Mouse (Mus musculus): ENCODE results near the gene Cmtm4. TPM values are rescaled to one million over a fixed set of nuclear protein-coding genes. Genes with fewer than 3 reads are reported as not detected.

Gene Cmtm4
- polyA plus RNA-seq, 1 experiment from 2014 or later = 1.8 TPM

DNA sequence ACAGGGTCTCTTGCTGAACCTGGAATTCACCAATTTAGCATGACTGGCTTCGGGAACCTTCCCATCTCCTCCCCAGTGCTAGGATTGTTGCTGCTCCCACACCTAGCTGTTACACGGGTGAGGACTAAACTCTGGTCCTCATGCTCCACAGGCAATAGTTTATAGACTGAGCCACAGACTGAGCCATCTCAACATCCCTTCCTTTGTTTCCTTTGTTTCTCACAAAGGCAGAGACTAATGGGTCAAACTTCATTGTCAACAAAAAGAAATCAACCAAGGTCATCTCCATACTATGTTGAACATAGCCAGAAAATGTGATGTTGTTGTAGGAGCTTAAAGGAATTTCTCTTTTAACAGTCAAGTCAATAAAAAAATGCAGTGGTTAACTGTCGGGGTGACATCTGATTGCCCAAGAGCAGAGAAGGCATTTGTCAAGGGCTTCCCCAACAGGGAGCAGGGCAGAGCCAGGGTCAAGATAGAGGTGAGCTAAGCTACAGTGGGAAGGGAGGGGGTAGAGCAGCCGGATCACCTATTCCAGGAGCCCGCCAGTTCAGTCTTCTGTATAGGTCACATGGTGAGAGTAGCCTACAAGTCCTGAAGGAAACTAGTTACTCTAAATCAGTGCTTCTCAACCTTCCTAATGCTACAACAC, 37.7 kb upstream of the Cmtm4 start:
- Histone ChIP-seq H3K27me3 (no peaks in the 10 kb centered on the region), H3K4me2 (replicated peaks) (no peak overlapping the region), H3K4me1 (replicated peaks) (peaks cover 22% of the 10 kb centered on the region), H3K9me3 (no peaks in the 10 kb centered on the region), H3K27ac (no peak overlapping the region), H3K4me3 (replicated peaks) (no peak overlapping the region), H3K9ac (replicated peaks) (no peak overlapping the region), H3K36me3 (peaks cover 95% of the 10 kb centered on the region)
- 96% methylated on average over 5 of the region's 5 CpGs for WGBS
- ATAC-seq = no peak

- H3K36me3 ChIP-seq = peaks cover 98% of the 10 kb centered on the region
- 98% methylated on average over 6 of the region's 6 CpGs for WGBS
Measured at GRCm38 (mm10) chr8:104432656-104433055, 37.0 kb upstream of the Cmtm4 start.

DNA sequence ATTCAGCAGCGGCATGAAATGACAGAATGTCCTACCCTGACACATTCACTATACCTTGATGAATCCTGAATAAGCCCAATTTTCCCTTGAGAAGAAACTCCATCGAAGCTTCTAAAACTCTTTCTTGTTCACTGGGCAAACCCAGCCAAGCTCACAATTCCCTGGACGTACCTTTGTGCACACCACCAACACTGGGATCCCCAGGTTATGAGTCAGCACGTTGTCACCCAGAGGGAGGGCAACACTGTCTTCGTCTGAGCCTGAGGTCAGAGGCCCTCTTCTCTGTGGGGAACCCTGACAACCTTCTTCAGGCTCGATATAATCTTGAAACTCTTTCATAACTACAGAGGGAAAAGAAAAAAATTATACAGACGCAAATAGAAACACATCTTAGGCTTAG, 34.6 kb upstream of the Cmtm4 start:
- peaks cover 9% of the 10 kb centered on the region for H3K4me1 ChIP-seq (replicated peaks)
- 92% methylated on average over 7 of the region's 7 CpGs for WGBS
- H3K9me3 ChIP-seq = no peaks in the 10 kb centered on the region
- H3K36me3 ChIP-seq = peaks cover 98% of the 10 kb centered on the region
- H3K9ac ChIP-seq (replicated peaks) = no peak overlapping the region
- no peak for ATAC-seq
- H3K4me2 ChIP-seq (replicated peaks) = no peak overlapping the region
- H3K27ac ChIP-seq = no peak overlapping the region
- no peak overlapping the region for H3K4me3 ChIP-seq (replicated peaks)
- no peaks in the 10 kb centered on the region for H3K27me3 ChIP-seq

More at GRCm38 (mm10) chr8:104432656-104433055, 37.0 kb upstream of the Cmtm4 start:
- peaks cover 22% of the 10 kb centered on the region for H3K4me1 ChIP-seq (replicated peaks)
- ATAC-seq = no peak
- no peak overlapping the region for H3K27ac ChIP-seq
- H3K4me3 ChIP-seq (replicated peaks) = no peak overlapping the region
- no peak overlapping the region for H3K4me2 ChIP-seq (replicated peaks)
- no peaks in the 10 kb centered on the region for H3K9me3 ChIP-seq
- no peak overlapping the region for H3K9ac ChIP-seq (replicated peaks)
- H3K27me3 ChIP-seq = no peaks in the 10 kb centered on the region

GRCm38 (mm10) chr8:104427703-104428102, 32.1 kb upstream of the Cmtm4 start:
- Histone ChIP-seq H3K4me2 (replicated peaks) (no peak overlapping the region), H3K27me3 (no peaks in the 10 kb centered on the region), H3K4me3 (replicated peaks) (no peak overlapping the region), H3K36me3 (peaks cover 98% of the 10 kb centered on the region), H3K9me3 (no peaks in the 10 kb centered on the region), H3K27ac (no peak overlapping the region), H3K4me1 (replicated peaks) (no peaks in the 10 kb centered on the region), H3K9ac (replicated peaks) (no peak overlapping the region)
- 92% methylated on average over 13 of the region's 13 CpGs for WGBS
- ATAC-seq = no peak

DNA sequence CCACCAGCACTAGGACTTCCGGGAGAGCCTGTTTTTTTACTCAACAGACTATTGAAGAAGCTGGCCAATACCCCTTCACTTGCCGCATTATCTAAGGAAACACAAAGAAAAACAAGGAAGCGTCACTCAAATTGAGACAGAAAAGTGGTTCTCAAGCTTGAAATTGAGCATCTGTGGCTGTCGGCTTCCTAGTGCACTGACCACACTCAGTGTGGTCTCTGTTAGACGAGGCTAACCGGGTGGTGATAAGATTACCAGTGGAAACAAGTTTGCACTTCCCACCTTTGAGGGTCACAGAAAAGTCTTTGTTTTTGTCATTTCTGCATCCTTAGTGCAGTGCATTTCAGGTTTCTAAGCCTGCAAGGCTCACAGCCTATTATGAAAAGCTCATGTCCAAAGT, 26.7 kb upstream of the Cmtm4 start:
- no peaks in the 10 kb centered on the region for H3K9me3 ChIP-seq
- H3K27ac ChIP-seq = no peak overlapping the region
- H3K4me2 ChIP-seq (replicated peaks) = no peak overlapping the region
- H3K4me3 ChIP-seq (replicated peaks) = no peak overlapping the region
- peaks cover 96% of the 10 kb centered on the region for H3K36me3 ChIP-seq
- no peak for ATAC-seq
- 90% methylated on average over 6 of the region's 6 CpGs for WGBS
- no peaks in the 10 kb centered on the region for H3K4me1 ChIP-seq (replicated peaks)
- no peak overlapping the region for H3K9ac ChIP-seq (replicated peaks)
- H3K27me3 ChIP-seq = no peaks in the 10 kb centered on the region

GRCm38 (mm10) chr8:104416022-104416421, 20.4 kb upstream of the Cmtm4 start:
- H3K9me3 ChIP-seq = no peaks in the 10 kb centered on the region
- H3K4me2 ChIP-seq (replicated peaks) = no peak overlapping the region
- H3K4me1 ChIP-seq (replicated peaks) = peaks cover 2% of the 10 kb centered on the region; the same call in 1 of the 2 replicates
- no peak overlapping the region for H3K9ac ChIP-seq (replicated peaks)
- peaks cover 45% of the 10 kb centered on the region for H3K36me3 ChIP-seq
- no peak for ATAC-seq
- H3K27me3 ChIP-seq = no peaks in the 10 kb centered on the region
- H3K4me3 ChIP-seq (replicated peaks) = no peak overlapping the region
- WGBS = 89% methylated on average over 6 of the region's 6 CpGs
- H3K27ac ChIP-seq = no peak overlapping the region

DNA sequence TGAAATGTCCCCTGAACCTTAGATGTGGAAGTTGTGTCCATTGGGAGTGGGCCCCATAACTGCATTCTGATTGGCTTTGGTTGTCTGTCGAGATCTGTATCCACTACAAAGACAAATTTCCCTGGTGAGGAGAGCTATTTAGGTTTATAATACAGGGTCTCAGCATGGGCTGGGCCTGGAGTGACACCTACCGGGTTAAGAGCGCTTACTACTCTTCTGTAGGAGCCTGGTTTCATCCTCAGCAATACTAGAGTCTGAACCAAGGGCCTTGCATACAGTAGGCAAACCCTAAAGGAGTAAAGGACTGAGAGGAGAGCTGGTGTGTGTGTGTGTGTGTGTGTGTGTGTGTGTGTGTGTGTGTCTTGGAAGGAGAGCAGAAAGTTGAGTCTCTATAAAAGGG, 18.6 kb upstream of the Cmtm4 start:
- Histone ChIP-seq H3K9ac (replicated peaks) (no peak overlapping the region), H3K9me3 (no peaks in the 10 kb centered on the region), H3K27ac (no peak overlapping the region), H3K27me3 (no peaks in the 10 kb centered on the region), H3K4me2 (replicated peaks) (no peak overlapping the region), H3K4me3 (replicated peaks) (no peak overlapping the region), H3K4me1 (replicated peaks) (peaks cover 7% of the 10 kb centered on the region; the same call in 1 of the 2 replicates), H3K36me3 (peaks cover 26% of the 10 kb centered on the region)
- 58% methylated on average over 3 of the region's 3 CpGs for WGBS
- ATAC-seq = peak; percentile 55

- Histone ChIP-seq H3K27me3 (no peaks in the 10 kb centered on the region), H3K4me1 (replicated peaks) (peaks cover 7% of the 10 kb centered on the region; the same call in 1 of the 2 replicates), H3K9ac (replicated peaks) (no peak overlapping the region), H3K4me2 (replicated peaks) (no peak overlapping the region), H3K4me3 (replicated peaks) (no peak overlapping the region), H3K9me3 (no peaks in the 10 kb centered on the region), H3K27ac (no peak overlapping the region), H3K36me3 (peaks cover 22% of the 10 kb centered on the region)
- 84% methylated on average over 4 of the region's 4 CpGs for WGBS
- ATAC-seq = peak; percentile 51
Measured at GRCm38 (mm10) chr8:104413770-104414169, 18.2 kb upstream of the Cmtm4 start.

DNA sequence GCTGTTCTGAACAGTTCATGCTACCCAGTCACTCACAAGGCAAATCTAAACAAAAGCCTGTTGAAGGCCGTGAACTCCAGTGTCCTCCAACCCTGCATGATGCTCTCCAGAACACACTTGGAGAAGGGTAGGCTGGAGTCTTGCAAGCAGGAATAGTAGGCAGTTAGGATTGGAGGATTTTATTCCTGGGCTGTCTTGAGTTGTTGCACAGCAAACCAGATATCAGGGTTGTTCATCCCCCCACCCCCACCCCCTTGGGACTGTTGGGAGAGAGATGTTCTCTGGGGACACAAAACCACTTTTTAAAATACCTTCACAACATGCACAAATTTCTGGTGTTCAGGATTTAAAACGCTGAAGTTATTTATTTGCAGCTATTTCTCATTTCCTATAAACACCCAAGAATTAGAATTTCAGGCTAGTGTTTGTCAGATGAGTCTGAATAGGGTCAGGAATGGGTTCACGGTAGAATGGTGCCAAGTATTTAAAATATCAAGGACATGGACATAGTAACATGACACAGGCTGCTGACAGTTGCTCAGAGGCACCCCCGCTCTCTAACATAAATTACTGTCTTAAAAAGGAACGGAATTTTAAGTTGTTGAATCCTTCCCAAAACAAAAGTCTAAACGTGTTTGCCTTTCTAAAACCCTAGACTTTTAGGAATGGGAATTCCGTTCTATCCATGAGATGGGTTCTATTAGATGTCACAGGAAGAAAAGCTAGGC, 17.4 kb upstream of the Cmtm4 start:
- Histone ChIP-seq H3K4me2 (replicated peaks) (no peak overlapping the region), H3K27ac (no peak overlapping the region), H3K9ac (replicated peaks) (no peak overlapping the region), H3K9me3 (no peaks in the 10 kb centered on the region), H3K27me3 (no peaks in the 10 kb centered on the region), H3K36me3 (peaks cover 16% of the 10 kb centered on the region), H3K4me1 (replicated peaks) (peaks cover 7% of the 10 kb centered on the region; the same call in 1 of the 2 replicates), H3K4me3 (replicated peaks) (no peak overlapping the region)
- 85% methylated on average over 7 of the region's 7 CpGs for WGBS
- ATAC-seq = no peak

- H3K27ac ChIP-seq = no peak overlapping the region
Measured at GRCm38 (mm10) chr8:104411972-104412371, 16.4 kb upstream of the Cmtm4 start.

DNA sequence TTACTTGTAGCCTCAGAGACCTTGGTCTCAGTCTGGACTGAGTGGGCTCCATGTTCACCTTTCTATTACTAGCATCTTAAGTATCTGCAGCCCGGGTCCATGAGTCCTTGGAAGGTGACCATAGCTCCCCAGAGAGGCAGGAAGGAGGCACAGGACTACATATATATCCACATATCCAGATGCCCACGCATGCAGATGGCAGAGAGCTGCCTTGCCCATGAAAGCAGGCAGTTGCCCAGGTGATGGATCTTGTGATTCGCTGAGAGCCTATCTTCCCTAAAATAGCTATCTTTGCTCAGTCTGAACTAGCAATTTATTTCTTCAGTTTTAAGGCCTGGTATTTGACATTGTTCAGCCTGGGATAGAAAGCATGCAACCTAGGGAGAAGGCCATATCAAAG, 15.9 kb upstream of the Cmtm4 start:
- H3K36me3 ChIP-seq = peaks cover 5% of the 10 kb centered on the region; the same call in 1 of the 2 replicates
- no peak overlapping the region for H3K4me3 ChIP-seq (replicated peaks)

More at GRCm38 (mm10) chr8:104411972-104412371, 16.4 kb upstream of the Cmtm4 start:
- Histone ChIP-seq H3K27me3 (no peaks in the 10 kb centered on the region), H3K9ac (replicated peaks) (no peak overlapping the region), H3K4me2 (replicated peaks) (no peak overlapping the region), H3K36me3 (peaks cover 6% of the 10 kb centered on the region), H3K4me3 (replicated peaks) (no peak overlapping the region), H3K9me3 (no peaks in the 10 kb centered on the region), H3K4me1 (replicated peaks) (peaks cover 7% of the 10 kb centered on the region; the same call in 1 of the 2 replicates)
- ATAC-seq = no peak
- WGBS = 88% methylated on average over 3 of the region's 3 CpGs

DNA sequence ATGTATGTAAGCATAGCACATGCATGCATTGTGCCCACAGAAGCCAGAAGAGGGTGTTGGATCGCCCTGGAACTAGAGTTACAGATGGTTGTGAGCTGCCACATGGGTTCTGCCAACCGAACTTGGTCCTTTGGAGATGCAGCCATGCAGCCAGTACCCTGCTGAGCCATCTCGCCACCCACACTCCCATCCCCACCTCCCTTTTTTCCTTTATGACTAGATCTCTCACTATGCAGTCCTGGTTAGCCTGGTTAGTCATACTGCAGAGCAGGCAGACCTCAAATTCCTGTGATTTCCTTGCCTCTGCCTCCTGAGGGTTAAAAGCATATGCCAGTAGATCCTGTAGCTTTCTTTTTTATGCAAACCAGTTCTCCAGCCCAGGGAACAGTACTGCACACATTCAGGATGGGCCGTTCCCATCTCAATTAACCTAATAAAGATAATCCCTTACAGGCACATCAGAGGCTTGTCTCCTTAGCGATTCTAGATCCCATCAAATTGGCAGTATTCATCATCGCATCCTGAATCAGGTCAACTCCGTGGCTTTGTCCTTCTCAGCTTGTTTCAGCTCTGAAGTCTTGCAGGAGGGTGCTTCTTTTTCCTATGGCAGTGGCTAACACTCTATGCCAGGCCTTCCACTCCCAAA, 15.1 kb upstream of the Cmtm4 start:
- WGBS = 35% methylated on average over 7 of the region's 7 CpGs
- H3K9me3 ChIP-seq = no peaks in the 10 kb centered on the region

More for the DNA sequence above, 15.9 kb upstream of the Cmtm4 start:
- H3K4me2 ChIP-seq (replicated peaks) = no peak overlapping the region
- H3K9ac ChIP-seq (replicated peaks) = no peak overlapping the region
- H3K27ac ChIP-seq = no peak overlapping the region; the same call in 1 of the 2 replicates
- no peaks in the 10 kb centered on the region for H3K9me3 ChIP-seq
- peaks cover 7% of the 10 kb centered on the region; the same call in 1 of the 2 replicates for H3K4me1 ChIP-seq (replicated peaks)
- H3K27me3 ChIP-seq = no peaks in the 10 kb centered on the region
- WGBS = 86% methylated on average over 3 of the region's 3 CpGs
- ATAC-seq = no peak

More for the DNA sequence above, 15.1 kb upstream of the Cmtm4 start:
- ATAC-seq = no peak
- H3K36me3 ChIP-seq = peaks cover 5% of the 10 kb centered on the region; the same call in 1 of the 2 replicates
- peaks cover 7% of the 10 kb centered on the region; the same call in 1 of the 2 replicates for H3K4me1 ChIP-seq (replicated peaks)
- no peak overlapping the region for H3K4me3 ChIP-seq (replicated peaks)
- no peak overlapping the region; the same call in 1 of the 2 replicates for H3K27ac ChIP-seq
- no peak overlapping the region for H3K9ac ChIP-seq (replicated peaks)
- H3K4me2 ChIP-seq (replicated peaks) = no peak overlapping the region
- H3K27me3 ChIP-seq = no peaks in the 10 kb centered on the region

Data from midbrain, embryonic 13.5 days (tissue).